Mouse (Mus musculus) kidney, adult 2 months (tissue): ENCODE results near the gene Ehmt2. TPM values are rescaled to one million over a fixed set of nuclear protein-coding genes. Genes with fewer than 3 reads are reported as not detected.

ENCODE experiments used
- DNase-seq: peaks from one replicate; pipeline ENCODE4 v3.0.0; 2021
- H3K27ac ChIP-seq: fragments of 200-500 bp; 2 replicates; pipeline ENCODE4 v1.5.1; 2012; ENCODE audit warnings: low read depth, low read length, control low read depth, inconsistent platforms; ENCODE audit not compliant: insufficient read depth
- H3K27me3 ChIP-seq: fragments of 200-500 bp; replicated peaks from 2 replicates; pipeline ENCODE4 v1.6.1; 2012; ENCODE audit warnings: mild to moderate bottlenecking, moderate library complexity, low read length, inconsistent platforms; ENCODE audit not compliant: control insufficient read depth, insufficient read depth
- H3K36me3 ChIP-seq: fragments of 200-500 bp; 2 replicates; pipeline ENCODE4 v1.6.1; 2012; ENCODE audit warnings: mild to moderate bottlenecking, moderate library complexity, low read length, inconsistent platforms; ENCODE audit not compliant: control insufficient read depth, insufficient read depth
- H3K4me1 ChIP-seq: fragments of 200-500 bp; 2 replicates; pipeline ENCODE4 v1.6.1; 2011; ENCODE audit warnings: low read length; ENCODE audit not compliant: control insufficient read depth, insufficient read depth
- H3K4me3 ChIP-seq: fragments of 200-500 bp; 2 replicates; pipeline ENCODE4 v1.5.1; 2011; ENCODE audit warnings: mild to moderate bottlenecking, low read depth, low read length, control low read depth; ENCODE audit not compliant: insufficient read depth
- CTCF ChIP-seq: fragments of 200-500 bp; conservative IDR thresholded peaks from 2 replicates; pipeline ENCODE4 v1.5.1; 2011; ENCODE audit warnings: low read depth, mild to moderate bottlenecking, control low read depth, low read length, moderate library complexity, mixed read lengths; ENCODE audit not compliant: insufficient read depth, insufficient read length
- POLR2A ChIP-seq: fragments of 200-500 bp; IDR thresholded peaks from one replicate; pipeline ENCODE4 v1.6.1; 2011; ENCODE audit warnings: low read depth, low read length, control low read depth
- WGBS: fragments of 180-500 bp; shearing (Covaris S2); methylation state at CpG from one replicate; pipeline ENCODE4 v1.1.7; 2018; 5-methylcytosine and 5-hydroxymethylcytosine counted together
- polyA plus RNA-seq: library from polyadenylated mRNA; depleted of rRNA; stranded (reverse); fragments of >200 nt; gene quantifications from 2 replicates; pipeline ENCODE4 v1.2.3, GENCODE M21; 2012

Ehmt2 gene
- polyA plus RNA-seq, 1 experiment, result 134 TPM

DNA sequence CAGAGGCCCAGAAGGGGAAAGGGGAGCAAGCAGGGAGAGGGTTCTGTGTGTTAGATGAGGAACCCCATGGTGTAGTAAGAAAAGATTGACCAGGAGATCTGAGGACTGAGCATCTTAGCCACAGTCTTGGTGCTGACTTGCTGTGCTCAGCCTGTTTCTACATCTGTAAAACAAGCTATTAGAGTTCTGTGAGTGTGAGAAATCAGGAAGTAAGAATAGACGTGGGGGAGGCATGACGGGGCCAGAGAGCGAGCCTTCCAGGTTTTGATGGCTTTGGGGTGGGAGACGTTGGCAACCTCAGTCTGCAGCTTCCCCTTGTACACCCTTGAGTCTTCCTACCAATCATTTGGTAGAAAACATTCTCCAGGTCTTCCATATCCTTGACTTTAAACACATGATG is 39.6 kb upstream of the Ehmt2 start:
- Histone ChIP-seq H3K27ac (no peak overlapping the region), H3K36me3 (no peaks in the 10 kb centered on the region), H3K4me1 (peaks cover 6% of the 10 kb centered on the region; the same call in 1 of the 2 replicates), H3K27me3 (no peaks in the 10 kb centered on the region), H3K4me3 (no peak overlapping the region)
- 63% methylated on average over 4 of the region's 4 CpGs for WGBS
- TF ChIP-seq POLR2A (no peak), CTCF (no peak)
- DNase-seq, result no peak

DNA sequence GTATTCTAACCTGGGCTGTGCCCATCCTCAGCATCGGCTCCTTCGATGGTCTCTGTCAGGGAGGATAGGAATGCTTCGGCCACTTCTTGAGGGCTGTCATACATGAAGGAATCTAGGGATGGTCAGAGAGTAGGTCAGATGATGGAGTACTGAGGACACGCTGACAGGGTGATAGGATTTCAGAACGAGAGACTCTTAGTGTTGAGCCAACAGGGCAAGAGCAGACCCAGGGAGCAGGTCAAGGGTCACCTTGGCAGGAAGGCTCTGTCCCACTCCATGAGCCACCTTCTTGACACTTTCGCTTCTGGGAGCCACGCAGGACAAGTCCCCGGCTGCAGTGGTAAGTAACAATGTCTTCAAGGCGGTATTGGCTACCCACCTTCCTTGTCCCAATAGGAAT is 37.8 kb upstream of the Ehmt2 start:
- Histone ChIP-seq H3K4me3 (no peak overlapping the region), H3K27ac (no peak overlapping the region), H3K4me1 (peaks cover 6% of the 10 kb centered on the region; the same call in 1 of the 2 replicates), H3K36me3 (no peaks in the 10 kb centered on the region), H3K27me3 (no peaks in the 10 kb centered on the region)
- TF ChIP-seq CTCF (no peak), POLR2A (no peak)
- DNase-seq, result no peak
- WGBS, result 65% methylated on average over 9 of the region's 9 CpGs

DNA sequence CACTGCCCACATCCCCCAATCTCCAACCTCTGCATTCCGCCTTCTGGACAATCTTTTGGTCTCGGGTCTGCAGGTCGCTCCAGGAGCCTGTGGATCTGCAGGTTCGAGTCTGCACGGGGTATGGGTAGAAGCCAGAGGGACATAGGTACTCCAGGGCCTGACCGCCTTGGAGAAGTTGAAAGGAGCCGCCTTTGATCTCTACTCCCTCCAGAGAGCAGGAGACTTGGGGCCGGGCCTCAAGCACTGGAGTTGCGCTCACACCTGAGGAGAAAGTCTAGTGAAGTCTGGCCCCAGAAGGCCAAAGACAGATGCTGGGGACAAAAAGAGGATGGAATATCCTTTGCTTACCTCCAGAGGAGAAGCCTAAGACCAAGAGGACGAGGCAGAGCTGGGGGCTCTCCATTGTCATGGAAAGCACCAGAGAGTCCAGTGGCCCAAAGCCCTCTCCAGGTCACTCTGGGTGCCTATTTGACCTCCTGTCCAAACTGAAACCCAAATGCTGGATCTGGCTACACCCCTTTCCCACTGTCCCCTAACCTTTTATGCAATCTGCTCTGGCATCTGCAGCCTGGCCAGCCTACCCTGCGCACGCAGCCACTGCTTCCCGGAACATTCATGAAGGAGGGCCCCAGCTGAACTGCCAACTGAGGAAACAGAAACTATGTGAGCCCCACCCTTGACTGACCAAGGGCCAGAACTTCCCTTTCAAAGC is 36.4 kb upstream of the Ehmt2 start:
- H3K4me1 ChIP-seq, result peaks cover 6% of the 10 kb centered on the region; the same call in 1 of the 2 replicates
- 39% methylated on average over 13 of the region's 13 CpGs for WGBS
- H3K4me3 ChIP-seq, result peak overlapping the region; percentile 42
- H3K27me3 ChIP-seq, result no peaks in the 10 kb centered on the region
- H3K27ac ChIP-seq, result peak overlapping the region; percentile 93
- no peaks in the 10 kb centered on the region for H3K36me3 ChIP-seq
- TF ChIP-seq POLR2A (no peak), CTCF (no peak)
- peak; percentile 87 for DNase-seq

DNA sequence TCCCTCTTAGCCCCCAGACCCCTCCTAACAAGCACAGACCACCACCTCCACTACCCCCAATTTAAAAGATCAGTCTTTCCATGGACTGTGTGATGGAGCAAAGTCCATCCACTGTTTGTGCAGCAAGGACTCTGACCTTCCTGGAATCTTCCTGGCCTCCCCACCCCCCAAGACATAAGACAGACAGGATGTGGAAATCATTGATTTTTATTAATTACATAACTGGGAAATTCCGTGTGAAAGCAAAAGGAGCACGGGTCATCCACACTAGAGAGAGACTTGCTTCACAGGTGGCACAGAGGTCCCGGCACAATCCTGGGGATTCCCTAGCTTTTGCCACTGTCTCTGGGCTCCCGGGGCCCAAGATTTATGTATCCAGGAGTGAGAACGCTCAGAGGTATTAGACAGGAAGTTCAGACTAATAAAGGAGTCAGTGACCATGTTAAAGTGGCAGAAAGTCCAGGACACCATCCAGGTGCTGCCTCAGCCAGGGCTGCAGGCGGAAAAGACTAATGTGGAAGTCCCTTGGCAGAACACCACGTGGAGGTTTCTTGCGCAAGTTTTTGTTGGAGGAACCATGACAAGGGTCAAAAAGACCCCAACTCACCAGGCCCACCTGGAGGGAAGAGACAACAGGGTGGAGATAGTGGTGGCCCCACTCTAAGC is 35.7 kb upstream of the Ehmt2 start, which contains the start of gene Cfb:
Gene Cfb (minus strand): TSS at position 103 of the 666 bp plus-strand sequence.
- peak within 1 kb of the TSS; percentile 42 for H3K4me3 ChIP-seq
- DNase-seq, result peak; percentile 92
- H3K27me3 ChIP-seq, result no peaks in the 10 kb centered on the region
- no peak for TF ChIP-seq POLR2A
- TF ChIP-seq CTCF, result no peak
- peak within 1 kb of the TSS; percentile 93 for H3K27ac ChIP-seq
- H3K4me1 ChIP-seq, result peaks cover 6% of the 10 kb centered on the region; the same call in 1 of the 2 replicates
- H3K36me3 ChIP-seq, result no peaks in the 10 kb centered on the region
- WGBS, result 16% methylated on average over 8 of the region's 8 CpGs

- TF ChIP-seq POLR2A (no peak), CTCF (no peak)
- DNase-seq, result no peak
- Histone ChIP-seq H3K4me1 (peaks cover 6% of the 10 kb centered on the region; the same call in 1 of the 2 replicates), H3K36me3 (no peaks in the 10 kb centered on the region), H3K27me3 (no peaks in the 10 kb centered on the region), H3K27ac (no peak overlapping the region), H3K4me3 (no peak overlapping the region)
- WGBS, result 47% methylated on average over 7 of the region's 7 CpGs
Observed at GRCm38 (mm10) chr17:34865981-34866380, 32.3 kb upstream of the Ehmt2 start.

- Histone ChIP-seq H3K27me3 (no peaks in the 10 kb centered on the region), H3K4me1 (no peaks in the 10 kb centered on the region), H3K36me3 (no peaks in the 10 kb centered on the region), H3K27ac (no peak overlapping the region), H3K4me3 (no peak overlapping the region)
- DNase-seq, result no peak
- 88% methylated on average over 6 of the region's 6 CpGs for WGBS
- TF ChIP-seq CTCF (no peak), POLR2A (no peak)
Observed at GRCm38 (mm10) chr17:34874321-34874720, 23.9 kb upstream of the Ehmt2 start.

DNA sequence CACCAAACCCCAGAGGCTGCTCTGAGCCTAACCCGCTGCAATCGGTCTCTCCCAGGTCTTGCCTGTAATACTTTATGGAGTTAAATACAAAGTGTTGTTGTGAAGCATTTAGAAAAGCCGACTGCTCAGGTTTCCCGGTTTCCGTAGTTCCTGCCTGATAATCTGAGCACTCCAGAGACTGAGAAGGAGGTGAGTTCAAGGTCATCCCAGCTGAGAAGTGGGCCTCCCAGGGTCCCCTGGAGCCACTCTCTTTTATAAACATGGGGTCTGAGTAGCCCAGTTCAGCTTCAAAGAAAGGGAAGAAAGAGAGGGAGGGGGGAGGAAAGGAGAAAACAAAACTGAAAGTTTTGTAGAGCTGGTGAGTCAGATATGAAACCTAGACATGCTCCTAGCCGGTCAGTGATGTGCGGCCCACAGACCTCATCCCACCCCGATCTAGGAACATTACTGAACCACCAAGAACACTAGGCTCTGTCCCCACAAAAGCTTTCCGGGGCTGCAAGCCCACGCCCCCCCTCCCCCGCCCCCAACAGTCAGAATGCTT is 18.9 kb upstream of the Ehmt2 start, which contains the start of gene Zbtb12:
Gene Zbtb12 (plus strand): TSS at position 148 of the 544 bp plus-strand sequence.
- no peaks in the 10 kb centered on the region for H3K36me3 ChIP-seq
- TF ChIP-seq CTCF (no peak), POLR2A (no peak)
- DNase-seq, result no peak
- H3K4me1 ChIP-seq, result no peaks in the 10 kb centered on the region
- H3K27ac ChIP-seq, result no peak within 1 kb of the TSS
- no peaks in the 10 kb centered on the region for H3K27me3 ChIP-seq
- WGBS, result 55% methylated on average over 11 of the region's 11 CpGs
- no peak within 1 kb of the TSS for H3K4me3 ChIP-seq
